Mouse (Mus musculus) adrenal gland, postnatal 36 days (tissue): ENCODE results near the gene Gm10837. TPM values are rescaled to one million over a fixed set of nuclear protein-coding genes. Genes with fewer than 3 reads are reported as not detected.

Source experiments
- DNase-seq, 2 experiments: peaks; one replicate each; pipeline ENCODE4 v3.0.0; 2021; ENCODE audit warnings: mixed read lengths in 1 of 2
- total RNA-seq, 2 experiments: library from RNA; stranded (reverse); gene quantifications; 2 replicates each; pipeline ENCODE4 v1.2.3; 2021

The Gm10837 gene
- total RNA-seq, 2 experiments from 2014 or later = not detected

GRCm38 (mm10) chr14:122479461-122480109 lies 10.8 kb upstream of the Gm10837 start:
- DNase-seq = no peak

- DNase-seq = no peak
These were observed 10.0 kb upstream of the Gm10837 start for GRCm38 (mm10) chr14:122480355-122480754.

- no peak for DNase-seq
These were observed 9.2 kb upstream of the Gm10837 start for GRCm38 (mm10) chr14:122481181-122481580.

GRCm38 (mm10) chr14:122482081-122483023 lies 8.0 kb upstream of the Gm10837 start:
- DNase-seq = no peak

GRCm38 (mm10) chr14:122483024-122483385 lies 7.4 kb upstream of the Gm10837 start:
- DNase-seq = no peak

GRCm38 (mm10) chr14:122483556-122484421 lies 6.6 kb upstream of the Gm10837 start:
- DNase-seq = no peak

GRCm38 (mm10) chr14:122484458-122484843 lies 5.9 kb upstream of the Gm10837 start:
- DNase-seq = no peak

GRCm38 (mm10) chr14:122484844-122485551 lies 5.4 kb upstream of the Gm10837 start:
- DNase-seq = no peak

- no peak for DNase-seq
These were observed 4.7 kb upstream of the Gm10837 start for GRCm38 (mm10) chr14:122485635-122486181.

- no peak for DNase-seq
These were observed 3.8 kb upstream of the Gm10837 start for GRCm38 (mm10) chr14:122486611-122487010.

GRCm38 (mm10) chr14:122487366-122487765 lies 3.0 kb upstream of the Gm10837 start:
- no peak for DNase-seq

GRCm38 (mm10) chr14:122489041-122489440 lies 1.3 kb upstream of the Gm10837 start:
- no peak for DNase-seq

- DNase-seq = no peak
These were observed 536 bp upstream of the Gm10837 start for GRCm38 (mm10) chr14:122489686-122490414.

GRCm38 (mm10) chr14:122491521-122491920 lies 1.1 kb downstream of the Gm10837 start:
- DNase-seq = no peak

GRCm38 (mm10) chr14:122492015-122492414 lies 1.6 kb downstream of the Gm10837 start:
- DNase-seq = no peak

GRCm38 (mm10) chr14:122509058-122509457 lies 18.7 kb downstream of the Gm10837 start:
- no peak for DNase-seq

- DNase-seq = no peak
These were observed 21.1 kb downstream of the Gm10837 start for GRCm38 (mm10) chr14:122511519-122511918.

- DNase-seq = no peak
These were observed 23.2 kb downstream of the Gm10837 start for GRCm38 (mm10) chr14:122513511-122514036.

GRCm38 (mm10) chr14:122528475-122528874 lies 38.1 kb downstream of the Gm10837 start:
- DNase-seq = no peak
